Mouse (Mus musculus): ENCODE results near the gene 2310061I04Rik. TPM values are rescaled to one million over a fixed set of nuclear protein-coding genes. Genes with fewer than 3 reads are reported as not detected.

The 2310061I04Rik gene
- total RNA-seq, 1 experiment from 2014 or later: 41.3 TPM

DNA sequence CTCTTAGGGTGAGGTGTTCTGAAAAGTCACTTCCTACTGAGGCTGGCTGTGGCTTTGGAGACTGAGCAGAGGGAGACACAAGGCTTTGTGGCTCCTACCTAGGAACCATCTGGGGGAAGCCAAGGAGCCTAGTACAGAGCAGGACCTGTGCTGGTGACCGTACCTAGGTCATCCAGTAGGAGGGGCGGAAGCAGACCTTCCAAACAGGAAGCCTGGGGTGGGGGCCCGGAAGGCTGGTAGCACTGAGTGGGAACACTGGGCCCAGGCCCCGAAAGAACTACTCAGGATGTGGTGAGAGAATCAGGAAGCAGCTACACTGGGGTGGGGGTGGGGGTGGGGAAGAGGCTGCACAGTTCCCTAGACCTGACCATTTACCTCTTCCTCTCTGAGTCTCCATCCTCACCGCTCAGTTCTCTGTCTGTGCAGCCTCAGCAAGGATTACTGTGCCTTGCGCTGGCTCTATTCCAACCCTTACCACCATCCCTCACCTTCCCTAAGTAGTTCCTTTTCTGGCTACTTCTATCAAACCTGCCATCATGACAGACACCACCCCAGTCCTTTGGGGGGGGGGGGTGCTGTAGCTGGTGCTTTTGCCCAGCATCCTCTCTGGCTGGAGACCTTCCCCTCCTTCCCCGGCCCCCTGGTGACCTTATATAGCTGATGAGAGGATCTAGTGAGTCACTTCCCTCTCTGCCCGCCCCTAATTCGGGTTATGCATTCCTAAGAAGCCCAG lies 26.9 kb downstream of the 2310061I04Rik start:
- DNase-seq: peak; percentile 62

DNA sequence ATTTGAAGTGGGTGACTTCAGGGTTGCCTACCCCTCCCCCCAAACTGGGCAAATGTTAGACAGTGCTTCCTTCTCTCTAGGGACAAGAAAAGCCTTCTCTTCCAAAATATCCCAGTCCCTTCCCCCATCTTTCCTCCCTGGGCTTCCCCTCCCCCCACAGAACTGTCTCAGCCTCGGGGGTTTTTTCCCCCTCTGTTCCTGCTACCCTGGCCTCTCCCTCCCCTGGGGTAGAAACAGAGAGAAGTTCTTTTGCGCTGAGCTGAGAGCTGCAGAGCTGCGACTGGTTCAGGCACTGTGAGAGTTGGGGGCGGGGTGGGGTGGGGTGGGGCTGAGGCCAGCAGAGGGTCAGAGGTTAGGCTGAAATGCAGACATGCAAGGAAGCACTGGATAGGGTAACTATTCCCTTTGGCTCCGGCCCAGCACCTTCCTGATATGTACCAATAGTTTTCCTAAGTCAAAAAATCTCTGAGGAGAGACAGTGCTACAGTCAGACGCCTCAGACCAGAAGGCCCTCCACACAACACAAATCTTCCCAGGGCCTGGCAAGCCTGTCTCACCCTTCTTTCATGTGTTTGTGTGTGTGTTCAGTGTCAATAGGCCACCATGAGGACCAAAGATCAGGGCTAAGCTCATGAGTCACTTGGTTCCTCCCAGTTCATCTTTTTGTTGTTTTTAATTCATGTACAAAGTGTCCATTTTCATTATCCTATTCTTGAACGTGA lies 27.7 kb downstream of the 2310061I04Rik start:
- DNase-seq: peak; percentile 57

DNA sequence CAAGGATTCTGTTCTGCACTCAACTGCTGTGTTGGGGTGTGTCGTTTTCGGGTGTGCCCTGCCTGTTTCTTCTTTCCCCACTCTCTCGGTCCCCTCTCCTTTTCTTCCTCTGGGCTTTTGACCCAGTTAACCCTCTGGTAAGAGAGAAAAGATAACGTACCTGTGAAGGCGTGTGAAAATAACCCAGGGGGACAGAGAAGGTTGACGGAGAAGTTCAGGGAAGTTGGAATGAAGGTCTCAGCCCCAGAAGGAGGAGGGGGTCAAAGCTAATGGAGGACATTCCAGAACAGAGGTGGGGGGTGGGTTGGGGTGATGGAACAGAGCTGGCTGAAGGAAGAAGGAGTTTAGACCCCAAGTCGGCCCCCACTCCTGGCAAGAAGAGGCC lies 28.3 kb downstream of the 2310061I04Rik start:
- no peak for DNase-seq

DNA sequence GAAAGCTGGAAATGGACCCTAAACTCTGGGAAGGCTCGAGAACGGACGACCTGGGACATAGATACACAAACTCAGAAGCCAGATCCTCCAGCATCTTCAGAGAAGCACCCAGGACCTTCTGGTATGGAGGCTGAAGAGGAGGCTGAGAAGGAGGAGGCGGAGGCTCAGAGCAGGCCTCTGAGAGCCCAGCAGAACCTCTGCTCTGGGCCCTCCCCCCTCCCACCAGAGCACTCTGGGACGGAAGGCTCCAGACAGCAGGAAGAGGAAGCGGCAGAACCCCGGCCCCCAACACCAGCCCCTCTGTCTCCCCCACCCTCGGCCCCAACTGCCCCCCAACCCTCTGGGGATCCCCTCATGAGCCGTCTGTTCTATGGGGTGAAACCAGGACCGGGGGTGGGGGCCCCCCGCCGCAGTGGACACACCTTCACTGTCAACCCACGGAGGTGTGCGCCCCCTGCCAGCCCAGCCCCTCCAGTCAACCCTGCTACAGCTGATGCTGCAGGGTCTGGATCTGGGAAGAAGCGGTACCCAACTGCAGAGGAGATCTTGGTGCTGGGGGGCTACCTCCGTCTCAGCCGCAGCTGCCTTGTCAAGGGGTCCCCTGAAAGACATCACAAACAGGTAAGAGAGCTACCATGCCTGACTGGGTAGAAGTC lies 28.9 kb downstream of the 2310061I04Rik start:
- DNase-seq: no peak

DNA sequence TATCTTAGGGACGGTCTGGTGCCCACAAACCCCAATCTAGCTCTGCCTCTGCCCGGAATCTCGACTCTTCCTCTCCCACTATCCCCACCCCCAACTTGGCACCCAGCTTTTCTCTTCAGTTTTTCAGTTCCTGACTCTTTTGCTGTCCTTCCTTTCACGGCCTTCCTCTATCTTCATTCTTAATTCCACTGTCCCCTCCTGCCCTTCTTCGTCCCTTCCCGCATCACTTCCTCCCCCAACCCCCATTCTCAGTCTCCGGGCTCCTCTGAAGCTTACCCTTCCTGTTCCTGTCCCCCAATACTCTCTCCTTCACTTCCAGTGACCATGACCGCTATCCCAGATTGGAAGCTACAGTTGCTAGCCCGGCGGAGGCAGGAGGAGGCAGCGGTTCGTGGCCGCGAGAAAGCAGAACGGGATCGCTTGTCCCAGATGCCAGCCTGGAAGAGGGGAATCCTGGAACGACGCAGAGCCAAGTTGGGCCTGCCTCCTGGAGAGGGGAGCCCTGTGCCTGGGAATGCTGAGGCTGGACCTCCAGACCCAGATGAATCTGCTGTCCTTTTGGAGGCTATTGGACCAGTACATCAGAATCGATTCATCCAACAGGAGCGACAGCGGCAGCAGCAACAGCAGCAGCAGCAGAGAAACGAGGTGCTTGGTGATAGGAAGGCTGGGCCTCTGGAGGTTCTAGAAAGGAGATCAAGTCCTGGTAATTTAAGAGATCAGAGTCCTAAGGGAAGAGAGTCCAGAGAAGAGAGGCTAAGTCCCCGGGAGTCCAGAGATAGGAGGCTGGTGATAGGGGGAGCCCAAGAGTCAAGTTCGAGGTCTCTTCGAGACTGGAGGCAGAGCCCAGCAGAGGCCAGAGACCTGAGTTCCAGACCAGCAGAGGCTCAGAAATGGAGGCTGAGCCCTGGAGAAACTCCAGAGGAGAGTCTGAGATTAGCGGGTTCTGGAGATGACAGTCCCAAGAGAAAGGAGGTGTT lies 30.0 kb downstream of the 2310061I04Rik start:
- DNase-seq: peak; percentile 44

DNA sequence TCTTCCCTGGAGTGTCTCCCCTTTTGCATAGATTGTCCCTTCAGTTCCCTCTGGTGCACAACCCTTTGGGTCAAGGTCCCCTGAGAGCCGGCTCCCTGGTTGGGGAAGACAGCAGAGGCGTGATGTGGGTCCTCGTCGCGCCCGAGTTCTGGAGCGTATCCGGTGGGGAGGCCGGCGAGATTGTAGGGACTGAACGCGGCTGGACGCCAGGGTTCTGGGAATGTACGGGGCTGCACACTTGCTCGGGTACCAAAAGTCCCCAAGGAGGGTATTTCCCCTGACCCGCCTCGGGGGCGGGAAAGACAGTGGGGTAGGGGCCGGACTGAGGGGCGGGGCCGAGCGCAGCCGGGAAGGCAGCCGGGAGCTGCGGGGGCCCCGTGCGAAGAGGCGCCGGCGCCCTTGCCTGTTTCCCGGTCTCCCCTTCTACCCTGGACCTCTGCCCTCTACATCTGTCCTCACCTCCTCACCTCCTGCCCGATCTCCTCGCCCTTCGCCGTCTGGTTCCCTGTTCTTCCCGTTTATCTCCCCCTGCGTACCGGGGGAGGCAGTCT lies 30.9 kb downstream of the 2310061I04Rik start:
- DNase-seq: peak; percentile 77

DNA sequence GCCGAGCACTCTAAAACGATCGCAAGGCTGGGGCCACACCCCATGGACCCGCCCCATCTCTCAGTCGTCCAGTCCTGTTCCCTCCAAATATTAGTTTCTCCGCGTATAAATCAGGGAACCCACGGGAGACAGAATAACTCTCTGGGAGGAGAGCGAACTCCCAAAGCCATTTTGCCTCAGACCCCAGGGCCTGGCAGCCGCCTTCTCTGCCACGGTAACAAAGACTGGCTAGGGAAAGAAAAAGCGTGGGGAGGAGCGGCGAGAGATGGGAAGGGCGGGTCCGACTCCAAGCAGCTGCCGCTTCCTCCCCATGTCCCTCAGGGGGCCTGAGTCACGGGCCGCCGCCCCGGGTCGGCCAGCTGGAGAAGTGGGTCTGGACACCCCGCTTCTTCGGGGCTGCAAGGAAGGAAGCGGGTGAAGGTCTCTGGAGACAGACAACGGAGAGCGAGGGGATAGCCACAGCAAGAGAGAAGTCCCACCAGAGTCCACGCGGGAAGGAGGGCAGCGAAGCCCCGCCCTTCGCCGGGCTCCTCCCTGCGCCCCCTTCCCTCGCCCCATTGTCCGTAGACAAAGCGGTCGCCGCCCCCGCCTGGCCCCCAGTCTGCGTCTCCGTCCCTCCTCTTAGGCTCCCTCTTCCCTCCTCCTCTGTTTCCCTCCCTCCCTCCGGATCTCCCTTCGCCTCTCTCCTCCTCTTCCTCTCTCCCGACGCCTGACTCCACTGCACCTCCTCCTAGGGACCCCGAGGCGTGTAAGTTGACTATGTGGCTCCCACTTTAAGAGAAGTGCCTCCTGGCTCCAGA lies 31.6 kb downstream of the 2310061I04Rik start, which contains the start of gene Ppp1r18:
Gene Ppp1r18, plus strand, starts transcription at position 113 of the 800 bp plus-strand sequence.
- peak; percentile 74 for DNase-seq

DNA sequence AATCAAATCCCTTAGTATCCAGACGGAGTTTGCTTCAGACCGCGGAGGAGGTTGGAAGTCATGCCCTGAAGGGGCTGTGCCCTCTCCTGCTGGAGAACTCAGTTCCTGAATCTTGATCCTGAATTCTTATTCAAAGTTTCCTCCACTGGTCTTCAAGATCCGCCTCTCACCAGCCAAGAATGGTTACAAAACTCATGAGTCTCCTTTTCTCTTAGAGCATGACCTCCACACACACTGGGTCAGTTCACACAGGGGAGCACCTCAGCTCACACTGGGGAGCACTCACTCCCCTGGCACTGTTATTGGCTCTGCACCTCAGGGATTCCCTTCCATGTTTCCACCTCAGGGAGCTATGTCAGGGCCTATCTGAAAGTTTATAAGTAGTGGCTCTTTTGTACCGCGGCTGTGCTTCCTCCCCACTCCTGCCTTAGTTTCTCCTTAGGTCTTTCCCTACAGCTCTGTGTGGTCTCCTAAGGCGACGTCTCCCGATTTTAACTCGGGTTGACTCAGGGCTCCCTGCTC lies 32.3 kb downstream of the 2310061I04Rik start:
- no peak for DNase-seq

DNA sequence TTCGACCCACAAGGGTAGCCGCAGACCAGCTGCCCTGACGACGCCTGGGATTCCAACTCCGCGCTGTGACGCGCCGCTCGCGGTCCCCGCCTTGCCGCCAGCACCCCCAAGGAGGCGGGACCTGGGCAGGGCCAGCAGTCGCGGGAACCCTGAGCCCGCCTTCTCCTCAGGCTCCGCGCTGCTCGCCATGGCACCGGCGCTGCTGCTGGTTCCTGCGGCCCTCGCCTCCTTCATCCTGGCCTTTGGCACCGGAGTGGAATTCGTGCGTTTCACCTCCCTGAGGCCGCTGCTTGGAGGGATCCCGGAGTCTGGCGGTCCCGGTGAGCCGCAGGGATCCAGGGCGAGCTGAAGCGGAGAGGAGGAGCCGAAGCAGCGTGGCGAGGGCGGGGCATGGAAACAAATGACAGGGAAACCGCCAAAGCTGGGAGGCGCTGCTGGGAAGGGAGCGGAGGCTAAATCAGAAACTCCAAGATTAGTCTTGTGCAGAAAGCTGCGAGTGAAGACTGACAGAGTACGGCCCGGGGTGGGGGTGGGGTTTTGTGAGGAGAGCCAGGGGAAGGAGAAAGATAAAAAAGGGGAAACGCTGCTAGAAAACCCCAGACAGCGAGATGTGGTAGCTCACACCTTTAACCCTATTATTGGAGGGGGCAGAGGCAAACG lies 35.9 kb downstream of the 2310061I04Rik start, which contains the start of gene Nrm:
Gene Nrm, plus strand, starts transcription at position 121 of the 660 bp plus-strand sequence.
- DNase-seq: peak; percentile 89

DNA sequence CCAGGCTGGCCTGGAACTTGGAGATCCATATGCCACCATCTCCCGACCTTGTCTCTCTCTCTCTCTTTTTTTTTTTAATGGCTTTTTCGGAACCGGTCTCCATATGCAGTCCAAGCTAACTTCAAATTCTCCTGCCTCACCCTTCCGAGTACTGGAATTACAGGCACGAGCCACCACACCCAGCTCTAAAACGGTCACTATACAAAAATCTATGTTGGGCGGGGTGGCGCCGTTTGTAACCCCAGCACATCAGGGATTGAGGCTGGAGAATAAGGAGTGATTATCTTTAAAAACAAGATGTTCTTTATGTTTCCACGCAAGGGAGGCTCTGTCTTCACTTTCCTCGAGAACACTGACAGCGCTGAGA lies 36.4 kb downstream of the 2310061I04Rik start:
- no peak for DNase-seq

DNA sequence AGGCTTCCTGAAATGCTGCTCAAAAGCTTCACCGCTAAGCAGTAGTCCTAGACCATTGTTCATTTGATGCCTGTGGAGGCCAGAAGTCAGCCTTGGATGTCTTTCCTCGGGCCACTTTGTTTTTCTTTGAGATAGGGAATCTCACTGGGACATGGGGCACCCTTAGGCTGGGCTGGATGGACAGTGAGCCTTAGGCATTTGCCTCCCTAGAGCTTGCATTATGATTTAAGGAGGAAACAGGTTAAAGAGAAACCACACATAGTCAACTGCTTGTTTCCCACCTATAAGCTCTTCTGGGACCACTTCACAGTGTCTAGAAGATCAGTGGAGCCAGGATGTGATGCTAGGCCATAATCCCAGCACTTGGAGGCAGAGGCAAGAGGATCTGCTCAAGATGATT lies 37.4 kb downstream of the 2310061I04Rik start:
- DNase-seq: no peak

DNA sequence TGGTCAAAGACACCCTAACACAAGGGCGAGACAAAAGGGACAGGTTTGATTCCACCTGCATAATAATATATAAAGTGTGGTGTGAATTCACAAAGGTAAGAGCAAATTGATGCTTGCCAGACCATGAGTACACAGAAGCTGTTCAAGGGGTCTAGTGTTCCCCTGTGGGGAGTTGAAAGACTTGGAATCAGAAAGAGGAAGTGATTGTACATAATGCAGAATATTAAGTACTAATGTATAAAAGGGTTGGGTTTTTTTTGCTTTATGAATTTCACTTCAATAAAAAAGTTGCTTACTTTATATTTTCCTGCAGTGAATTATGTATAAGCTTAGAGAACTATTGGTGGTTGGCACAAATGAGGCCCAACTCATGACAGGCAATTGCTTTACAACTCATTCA lies 37.9 kb downstream of the 2310061I04Rik start:
- DNase-seq: no peak

DNA sequence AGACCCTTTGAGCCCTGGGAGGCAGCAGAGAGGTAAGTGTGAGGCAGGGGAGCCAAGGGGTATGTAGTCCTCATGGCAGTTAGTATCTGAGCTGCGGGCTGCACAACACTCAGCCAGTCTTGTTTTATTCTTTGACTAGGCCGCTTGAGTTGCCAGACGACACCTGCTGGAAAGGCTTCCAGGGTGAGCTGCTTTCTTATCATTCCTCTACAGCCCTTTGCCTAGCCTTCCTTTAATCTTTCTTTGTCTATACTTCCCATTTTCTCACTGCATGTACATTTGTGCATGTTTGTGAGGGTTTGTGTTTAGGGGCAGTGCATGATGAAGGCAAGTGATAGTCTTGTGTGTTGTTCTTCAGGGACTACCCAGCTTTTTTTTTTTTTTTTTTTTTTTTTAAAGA lies 46.3 kb downstream of the 2310061I04Rik start:
- DNase-seq: no peak

DNA sequence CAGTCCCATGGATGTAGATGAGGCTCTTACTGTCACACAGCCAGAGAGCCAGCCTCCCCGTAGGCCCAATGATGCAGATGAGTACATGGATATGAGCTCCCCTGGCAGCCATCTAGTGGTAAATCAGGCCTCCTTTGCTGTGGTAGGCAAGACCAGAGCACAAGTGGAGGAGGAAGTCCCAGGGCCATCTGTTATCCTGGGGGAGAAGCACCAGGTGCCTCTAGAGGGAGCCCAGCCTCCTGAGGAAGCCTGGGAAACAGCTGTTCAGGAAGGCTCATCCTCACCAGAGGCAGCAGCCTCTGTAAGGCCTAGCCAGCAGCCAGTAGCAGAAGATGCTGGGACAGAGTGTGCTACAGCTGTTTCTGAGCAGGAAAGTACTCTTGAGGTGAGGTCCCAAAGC lies 49.1 kb downstream of the 2310061I04Rik start:
- DNase-seq: no peak

DNA sequence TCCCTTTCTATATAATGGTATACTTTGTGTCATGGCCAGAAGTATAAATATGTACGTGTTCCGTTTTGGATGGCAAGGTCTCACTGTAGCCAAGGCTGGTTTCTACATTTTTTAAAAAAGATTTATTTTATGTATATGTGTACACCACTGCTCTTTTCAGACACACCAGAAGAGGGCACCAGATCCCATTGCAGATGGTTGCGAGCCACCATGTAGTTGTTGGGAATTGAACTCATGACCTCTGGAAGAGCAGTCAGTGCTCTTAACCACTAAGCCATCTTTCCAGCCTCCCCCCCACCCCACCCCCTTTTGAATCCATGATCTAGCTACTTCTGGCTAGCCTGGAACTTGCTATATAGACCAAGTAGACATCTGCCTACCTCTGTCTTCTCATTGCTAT lies 53.7 kb downstream of the 2310061I04Rik start:
- no peak for DNase-seq

All from adrenal gland, postnatal 25 days (tissue).